Mouse (Mus musculus) T-helper 17 cell (primary cell): ENCODE measurements at regions not wholly inside any gene's neighbourhood (a gene's known extent, or its start where the extent isn't known, plus 50 kb on each side); places are given as distances from the start of the nearest gene placed in this dataset.

Source experiments
- in situ Hi-C, 2 experiments: fragments of 300-600 bp; cut with MboI, MseI; formaldehyde crosslinking; loops; 1 replicate in 1 of 2; 2 replicates in 1 of 2; pipeline ENCODE4 v1.15.1; 2025; ENCODE audit warnings: high pct_unique_total_duplicates in 2 of 2

GRCm38 (mm10) chr2:159088196-159088595 is 293.6 kb downstream of the Dhx35 start:
- in situ Hi-C loops = no loop called here

- in situ Hi-C loops = no loop called here
Observed at GRCm38 (mm10) chr2:159096667-159097066, 302.1 kb downstream of the Dhx35 start.

- in situ Hi-C loops = no loop called here
Observed at GRCm38 (mm10) chr2:159134042-159134441, 339.4 kb downstream of the Dhx35 start.

- in situ Hi-C loops = no loop called here
Observed at GRCm38 (mm10) chr2:159138603-159139002, 344.0 kb downstream of the Dhx35 start.

- in situ Hi-C loops = no loop called here
Observed at GRCm38 (mm10) chr2:159145980-159146379, 351.4 kb downstream of the Dhx35 start.

- in situ Hi-C loops = loop anchor here in 1 of 2 experiments (5.0 kb wide), 1 partner anchor 107 kb away; no protein-coding TSS in a partner anchor
Observed at GRCm38 (mm10) chr2:159163985-159164384, 369.4 kb downstream of the Dhx35 start.

- in situ Hi-C loops = no loop called here
Observed at GRCm38 (mm10) chr2:159168553-159169064, 374.0 kb downstream of the Dhx35 start.

- in situ Hi-C loops = no loop called here
Observed at GRCm38 (mm10) chr2:159196156-159196555, 401.5 kb downstream of the Dhx35 start.

GRCm38 (mm10) chr2:159232266-159232665 is 437.7 kb downstream of the Dhx35 start:
- in situ Hi-C loops = no loop called here

- in situ Hi-C loops = no loop called here
Observed at GRCm38 (mm10) chr2:159235000-159235399, 440.4 kb downstream of the Dhx35 start.

GRCm38 (mm10) chr2:159250065-159250464 is 455.5 kb downstream of the Dhx35 start:
- in situ Hi-C loops = no loop called here

GRCm38 (mm10) chr2:159250993-159251665 is 456.5 kb downstream of the Dhx35 start:
- in situ Hi-C loops = no loop called here

GRCm38 (mm10) chr2:159270221-159271080 is 475.8 kb downstream of the Dhx35 start:
- in situ Hi-C loops = no loop called here

GRCm38 (mm10) chr2:159278896-159279295 is 484.3 kb downstream of the Dhx35 start:
- in situ Hi-C loops = no loop called here

- in situ Hi-C loops = no loop called here
Observed at GRCm38 (mm10) chr2:159281558-159282320, 487.1 kb downstream of the Dhx35 start.

- in situ Hi-C loops = no loop called here
Observed at GRCm38 (mm10) chr2:159284100-159284499, 489.5 kb downstream of the Dhx35 start.

- in situ Hi-C loops = no loop called here
Observed at GRCm38 (mm10) chr2:159284525-159285189, 490.1 kb downstream of the Dhx35 start.

GRCm38 (mm10) chr2:159287996-159288563 is 493.5 kb downstream of the Dhx35 start:
- in situ Hi-C loops = no loop called here

- in situ Hi-C loops = no loop called here
Observed at GRCm38 (mm10) chr2:159290081-159290480, 495.5 kb downstream of the Dhx35 start.

GRCm38 (mm10) chr2:159307001-159307400 is 512.4 kb downstream of the Dhx35 start:
- in situ Hi-C loops = no loop called here

- in situ Hi-C loops = no loop called here
Observed at GRCm38 (mm10) chr2:159334711-159335110, 540.1 kb downstream of the Dhx35 start.
